ENCODE assay signal across 10 mouse cellular contexts in genomic region chr10:84411122-84412105, GRCm38 (mm10). TPM values are rescaled to one million over a fixed set of nuclear protein-coding genes. Genes with fewer than 3 reads are reported as not detected.
A peak's percentile ranks its signal among the peaks of the same experiment; 100 is the strongest.
DNase-seq lines count a peak whose midpoint lies in the region; ATAC-seq and TF ChIP-seq lines count a peak whose summit lies in the region.
"Had no signal": no experiment of that assay in that cellular context is flagged by ENCODE, and none has a peak within 500 bp of the region (broad histone marks: within the 10 kb centered on the region; RNA-seq: fewer than 3 reads in every experiment).

No protein-coding gene starts in this region.

- no peaks in the 10 kb centered on the region for H3K27me3 ChIP-seq in hindbrain, embryonic 10.5 days (ENCODE audit: insufficient read depth, poor library complexity, severe bottlenecking)
- no peaks in the 10 kb centered on the region for H3K27me3 ChIP-seq in hindbrain, embryonic 14.5 days (ENCODE audit: control insufficient read depth, insufficient read depth, low read length)
- H3K27me3 ChIP-seq in hindbrain, embryonic 16.5 days (replicated peaks; ENCODE audit: control insufficient read depth, insufficient read depth, low read length), result no peaks in the 10 kb centered on the region
- no peaks in the 10 kb centered on the region for H3K27me3 ChIP-seq in thymus, adult 2 months (ENCODE audit: control insufficient read depth, insufficient read depth, low read length)
- H3K27me3 ChIP-seq: limb, embryonic 12.5 days; stomach, embryonic 15.5 days had no signal

- no peaks in the 10 kb centered on the region for H3K9me3 ChIP-seq in hindbrain, embryonic 10.5 days
- no peaks in the 10 kb centered on the region for H3K9me3 ChIP-seq in hindbrain, embryonic 14.5 days (ENCODE audit: control insufficient read depth, low read length)
- H3K9me3 ChIP-seq in hindbrain, embryonic 16.5 days (ENCODE audit: control insufficient read depth, low read length), result no peaks in the 10 kb centered on the region
- H3K9me3 ChIP-seq: limb, embryonic 12.5 days; stomach, embryonic 15.5 days had no signal

- peaks cover 31% of the 10 kb centered on the region for H3K4me1 ChIP-seq in hindbrain, embryonic 10.5 days (replicated peaks)
- H3K4me1 ChIP-seq in hindbrain, embryonic 14.5 days (replicated peaks; ENCODE audit: control insufficient read depth, insufficient read depth, low read length), result peaks cover 25% of the 10 kb centered on the region; the same call in 1 of the 2 replicates
- H3K4me1 ChIP-seq in hindbrain, embryonic 16.5 days (ENCODE audit: control insufficient read depth, insufficient read depth, low read depth, low read length), result peaks cover 9% of the 10 kb centered on the region
- H3K4me1 ChIP-seq in thymus, adult 2 months (replicated peaks; ENCODE audit: control insufficient read depth, insufficient read depth, low read length), result no peaks in the 10 kb centered on the region

- peak overlapping the region; percentile 30; the same call in 1 of the 2 replicates for H3K27ac ChIP-seq in hindbrain, embryonic 10.5 days
- no peak overlapping the region for H3K27ac ChIP-seq in hindbrain, embryonic 14.5 days
- H3K27ac ChIP-seq in hindbrain, embryonic 16.5 days (ENCODE audit: low read depth, low read length), result peak overlapping the region; percentile 7; the same call in 1 of the 2 replicates
- no peak overlapping the region for H3K27ac ChIP-seq in thymus, adult 2 months (ENCODE audit: control insufficient read depth, insufficient read depth, low read length)
- H3K27ac ChIP-seq: limb, embryonic 12.5 days; stomach, embryonic 15.5 days had no signal

- H3K4me2 ChIP-seq in hindbrain, embryonic 14.5 days (replicated peaks), result no peak overlapping the region
- H3K4me2 ChIP-seq in hindbrain, embryonic 16.5 days (ENCODE audit: low read length), result no peak overlapping the region
- H3K4me2 ChIP-seq: limb, embryonic 12.5 days; stomach, embryonic 15.5 days had no signal

- 80% methylated on average over 16 of the region's 16 CpGs for WGBS in hindbrain, embryonic 10.5 days
- 79% methylated on average over 16 of the region's 16 CpGs for WGBS in hindbrain, embryonic 14.5 days
- WGBS in hindbrain, embryonic 16.5 days, result 74% methylated on average over 16 of the region's 16 CpGs
- 84% methylated on average over 16 of the region's 16 CpGs for WGBS in thymus, adult 2 months

- no peak; the same call in 1 of the 2 replicates for ATAC-seq in hindbrain, embryonic 14.5 days (ENCODE audit: low FRiP score)
- ATAC-seq in hindbrain, embryonic 16.5 days, result peak; percentile 29

- no peak overlapping the region for H3K9ac ChIP-seq in hindbrain, embryonic 14.5 days
- no peak overlapping the region for H3K9ac ChIP-seq in hindbrain, embryonic 16.5 days (ENCODE audit: low read depth, low read length)
- H3K9ac ChIP-seq: limb, embryonic 12.5 days; stomach, embryonic 15.5 days had no signal

- H3K36me3 ChIP-seq in hindbrain, embryonic 10.5 days, result peaks cover 69% of the 10 kb centered on the region
- H3K36me3 ChIP-seq in hindbrain, embryonic 14.5 days (replicated peaks; ENCODE audit: control insufficient read depth, insufficient read depth), result no peaks in the 10 kb centered on the region
- no peaks in the 10 kb centered on the region for H3K36me3 ChIP-seq in hindbrain, embryonic 16.5 days (ENCODE audit: control insufficient read depth, insufficient read depth, low read length)
- H3K36me3 ChIP-seq in thymus, adult 2 months (ENCODE audit: control insufficient read depth, insufficient read depth, low read length), result no peaks in the 10 kb centered on the region
- H3K36me3 ChIP-seq: stomach, embryonic 15.5 days had no signal

- TF ChIP-seq POLR2A in thymus, adult 2 months (IDR thresholded peaks at IDR 0.05; ENCODE audit: control insufficient read depth, extremely low read depth, insufficient read depth, low read length, poor library complexity), result no peak

- H3K4me3 ChIP-seq in hindbrain, embryonic 10.5 days, result no peak overlapping the region
- H3K4me3 ChIP-seq in hindbrain, embryonic 14.5 days (replicated peaks; ENCODE audit: low read length), result no peak overlapping the region
- H3K4me3 ChIP-seq in hindbrain, embryonic 16.5 days (ENCODE audit: low read length), result no peak overlapping the region
- H3K4me3 ChIP-seq in thymus, adult 2 months (ENCODE audit: control insufficient read depth, insufficient read depth, low read length), result no peak overlapping the region
- H3K4me3 ChIP-seq: limb, embryonic 12.5 days; stomach, embryonic 15.5 days had no signal

- no peak for DNase-seq in hindbrain, embryonic 10.5 days (ENCODE audit: low spot score)
- no peak for DNase-seq in hindbrain, embryonic 14.5 days (ENCODE audit: low spot score)
- peak; percentile 68 for DNase-seq in Muller cell, postnatal 12 days (ENCODE audit: inconsistent ontology term)
- peak; percentile 59 for DNase-seq in adrenal gland, postnatal 14 days
- no peak for DNase-seq in thymus, adult 2 months
- DNase-seq in thymus, postnatal 10 days (ENCODE audit: low spot score in 2 of 2), result no peak
- DNase-seq in frontal cortex, postnatal 14 days (ENCODE audit: low spot score in 2 of 2), result no peak

- no peak for TF ChIP-seq CTCF in thymus, adult 2 months (IDR thresholded peaks at IDR 0.05; ENCODE audit: borderline replicate concordance, control insufficient read depth, extremely low read depth, insufficient read depth, low read length, poor library complexity)

RNA-seq across cellular contexts. Expression of gene Nuak1, which starts 29.0 kb away (rescaled TPM):
- 3.1 and 3.7 TPM in 2 replicates for polyA plus RNA-seq in hindbrain, embryonic 10.5 days (2016; fragmentation: Nextera tagmentation; extraction: Ambion mirVana)
- polyA plus RNA-seq in hindbrain, embryonic 14.5 days (2014; fragmentation: Nextera tagmentation; extraction: Ambion mirVana), result 4.9 TPM in 2 replicates
- total RNA-seq in adrenal gland, postnatal 14 days (2021), result 7.0 and 9.5 TPM in 2 replicates
- 4.7 and 5.4 TPM in 2 replicates for polyA plus RNA-seq in hindbrain, embryonic 16.5 days (2015; fragmentation: Nextera tagmentation; extraction: Ambion mirVana)
- 5.3 and 5.7 TPM in 2 replicates for polyA plus RNA-seq in thymus, adult 2 months (2012; rRNA removed)

Comparison
In these comparisons a context has a peak if more than half of its experiments do, and no peak if none do; other contexts are left out.
1. H3K27ac ChIP-seq: peak in hindbrain, embryonic 10.5 days (single experiment) and hindbrain, embryonic 16.5 days (single experiment); none in hindbrain, embryonic 14.5 days (single experiment) and thymus, adult 2 months (single experiment).
2. DNase-seq: peak in Muller cell, postnatal 12 days (single experiment) and adrenal gland, postnatal 14 days (single experiment); none in hindbrain, embryonic 10.5 days (single experiment), hindbrain, embryonic 14.5 days (single experiment), thymus, adult 2 months (single experiment), thymus, postnatal 10 days (0 of 2) and frontal cortex, postnatal 14 days (0 of 2).